Mouse (Mus musculus): Measurements from ENCODE around the gene Postn. TPM values are rescaled to one million over a fixed set of nuclear protein-coding genes. Genes with fewer than 3 reads are reported as not detected.

Gene Postn
- polyA plus RNA-seq, 1 experiment: 4.6 TPM

DNA sequence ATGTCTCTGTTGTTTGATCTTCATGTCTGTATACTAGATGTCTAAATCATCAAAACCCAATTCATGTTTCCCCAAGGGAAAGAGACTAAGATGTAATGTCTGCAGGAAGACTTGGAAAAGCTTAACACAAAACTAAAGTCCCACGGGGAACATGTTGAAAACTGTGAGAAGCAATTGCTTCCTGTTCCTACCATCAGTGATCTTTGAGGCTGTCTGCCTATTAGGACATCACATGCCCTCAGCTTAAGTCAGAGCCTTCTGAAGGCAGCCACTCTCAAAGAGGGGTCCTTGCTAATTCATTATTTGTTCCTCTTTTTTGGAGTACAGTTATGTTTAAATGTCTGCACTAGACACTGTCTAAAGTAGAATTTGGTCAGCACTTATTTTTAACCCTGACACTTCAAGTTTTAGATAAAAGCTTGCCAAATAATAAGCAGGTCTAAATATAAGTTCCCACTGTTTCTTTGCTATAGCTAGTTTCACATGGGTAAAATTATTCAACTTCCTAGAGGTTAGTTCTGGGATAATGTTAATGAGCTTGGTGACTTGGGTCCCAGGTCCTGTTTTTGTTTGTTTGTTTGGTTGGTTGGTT is 75.6 kb downstream of the Postn start:
- H3K4me1 ChIP-seq (ENCODE audit: control insufficient read depth, insufficient read depth, low read length): no peaks in the 10 kb centered on the region
- H3K4me3 ChIP-seq (ENCODE audit: insufficient read depth, low read length): no peak overlapping the region
- H3K27ac ChIP-seq (ENCODE audit: insufficient read depth, low read depth, low read length): no peak overlapping the region
- TF ChIP-seq POLR2A (IDR thresholded peaks at IDR 0.05; ENCODE audit: borderline replicate concordance, low read depth, low read length) (no peak), CTCF (IDR thresholded peaks at IDR 0.05; ENCODE audit: low read depth, low read length) (no peak)

Other genes with a start within 250 kb of the Postn start
- gene Trpc4, start 205.1 kb upstream of the Postn start, polyA plus RNA-seq (2012; ENCODE audit: insufficient read depth, insufficient read length, missing spikeins): not detected in 2 replicates

Measured in bone marrow macrophage, adult 2 months (primary cell).